Mouse (Mus musculus) right cerebral cortex, adult 2 months (tissue): ENCODE measurements around the gene Pcdh19.
"Not testable (repeated sequence)": the region's sequence is repeated elsewhere in the genome, so short reads cannot be mapped to it uniquely, and the experiment has no call there.

Experiments
- DNase-seq, 2 experiments: peaks; one replicate each; pipeline ENCODE4 v3.0.0; 2021 to 2022; ENCODE audit warnings: low spot score in 2 of 2

Gene Pcdh19

DNA sequence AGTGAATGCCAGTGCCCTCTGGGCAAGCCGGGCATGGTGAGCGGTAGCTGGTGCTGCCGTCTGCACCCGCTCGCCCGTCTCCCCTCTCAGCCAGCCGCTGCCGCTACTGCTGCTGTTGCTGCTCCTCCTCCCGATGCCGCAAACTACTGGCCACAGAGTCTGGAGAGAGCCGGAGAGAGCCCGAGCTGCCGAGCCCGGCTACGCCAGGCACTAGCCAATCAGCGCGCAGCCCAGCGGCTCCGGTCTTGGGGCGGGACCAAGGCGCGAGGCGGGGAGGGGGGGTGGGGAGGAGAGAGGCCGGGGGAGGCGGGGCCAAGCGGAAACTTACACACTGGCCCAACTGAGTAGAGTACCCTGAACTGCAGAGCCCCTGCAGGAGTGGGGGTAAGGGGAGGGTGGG lies at the start of gene Pcdh19:
TSS of gene Pcdh19 (minus strand) at position 148 of the 400 bp plus-strand sequence.
- DNase-seq, result peak; percentile 68 to 76

DNA sequence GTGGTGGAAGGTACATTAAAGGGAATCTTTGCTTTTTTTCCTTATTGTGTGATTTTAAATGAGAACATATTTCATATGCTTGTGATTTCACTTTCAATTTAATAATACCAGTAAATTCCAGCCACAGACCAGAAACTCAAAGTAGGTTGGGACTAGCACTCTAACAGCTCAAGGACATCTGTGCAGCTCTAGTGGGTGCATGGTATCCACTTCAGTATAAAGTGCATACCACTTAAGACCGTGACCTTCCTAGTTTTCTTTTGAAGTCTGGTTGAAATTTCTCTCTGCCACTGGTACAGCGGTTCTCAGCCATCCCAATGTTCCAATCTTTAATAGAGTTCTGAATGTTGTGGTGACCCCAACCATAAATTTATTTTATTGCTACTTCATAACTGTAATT lies 47.1 kb upstream of the Pcdh19 start:
- no peak for DNase-seq

DNA sequence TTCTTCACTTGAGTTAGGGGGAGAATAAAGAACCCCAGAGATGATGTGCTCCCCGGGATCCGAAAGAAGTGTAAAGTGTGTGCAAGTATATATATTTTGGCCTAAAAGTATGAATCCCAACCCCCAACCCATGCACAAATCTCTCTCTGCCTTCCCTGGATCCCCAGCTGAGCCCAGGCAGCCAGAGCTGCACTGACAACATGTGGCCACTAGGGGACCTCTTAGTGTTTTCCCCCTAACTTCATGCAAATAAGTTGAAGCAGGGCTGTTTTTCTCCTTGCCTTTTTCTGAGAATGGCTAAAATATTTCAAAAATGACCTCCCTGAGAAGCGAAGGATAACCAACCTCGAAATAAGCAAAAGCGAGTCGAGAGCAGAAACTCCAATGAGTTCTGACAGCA lies 46.2 kb upstream of the Pcdh19 start:
- peak; percentile 5 to 6 for DNase-seq

DNA sequence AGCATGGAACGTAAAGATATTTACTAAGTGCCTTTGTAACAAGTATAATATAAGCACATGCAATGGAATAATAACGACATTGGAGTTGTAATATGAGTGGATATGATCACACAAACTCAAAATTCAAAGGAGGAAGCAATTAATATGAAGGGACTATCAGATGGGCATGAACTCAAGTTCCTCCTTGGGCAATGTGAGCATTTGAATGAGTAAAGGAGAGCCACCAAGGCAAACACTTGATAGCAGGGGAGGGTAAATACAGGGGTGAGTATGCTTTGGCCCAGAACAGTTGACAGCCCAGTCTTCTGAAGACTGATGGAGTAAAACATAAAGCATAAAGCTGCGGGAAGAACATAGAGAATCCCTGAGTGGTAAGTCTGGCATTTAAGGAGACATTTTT lies 32.7 kb upstream of the Pcdh19 start:
- no peak for DNase-seq

DNA sequence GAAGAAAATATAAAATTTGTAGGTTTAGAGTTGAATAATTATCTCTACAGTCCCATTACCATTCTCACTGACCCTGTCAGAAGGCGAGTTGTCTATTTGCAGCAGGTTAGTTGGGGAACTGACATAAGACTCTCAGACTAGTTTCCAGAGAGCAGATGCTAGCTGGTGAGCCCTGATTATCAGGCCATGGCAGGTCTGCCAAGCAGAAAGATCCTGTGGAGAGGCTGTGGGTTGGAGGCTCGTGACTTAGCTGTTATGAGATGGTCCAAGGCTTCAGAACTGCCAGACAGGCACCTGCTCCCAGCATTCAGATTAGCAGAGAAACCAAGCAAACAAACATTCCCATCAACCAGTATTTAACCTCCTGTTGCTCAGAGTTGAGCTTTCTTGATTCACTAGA lies 21.8 kb upstream of the Pcdh19 start:
- no peak for DNase-seq

DNA sequence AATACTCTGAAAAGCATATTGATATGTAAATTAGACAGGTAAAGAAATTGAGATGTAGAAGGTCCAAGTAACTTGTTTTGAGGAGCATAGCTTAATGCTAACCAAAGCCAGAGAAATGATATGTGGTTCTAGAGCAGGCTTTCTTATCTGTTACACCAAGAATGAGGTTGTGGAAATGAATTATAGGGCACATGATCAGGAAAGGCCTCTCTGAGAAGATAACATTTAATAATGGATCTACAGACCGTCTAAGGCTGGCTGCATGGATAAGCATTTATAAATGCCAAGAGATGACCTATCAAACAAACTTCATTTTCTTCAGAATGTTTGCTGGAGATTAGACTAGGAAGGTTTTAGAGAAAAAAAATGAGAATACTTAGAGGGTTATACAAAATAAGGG lies 14.1 kb upstream of the Pcdh19 start:
- DNase-seq, result no peak

DNA sequence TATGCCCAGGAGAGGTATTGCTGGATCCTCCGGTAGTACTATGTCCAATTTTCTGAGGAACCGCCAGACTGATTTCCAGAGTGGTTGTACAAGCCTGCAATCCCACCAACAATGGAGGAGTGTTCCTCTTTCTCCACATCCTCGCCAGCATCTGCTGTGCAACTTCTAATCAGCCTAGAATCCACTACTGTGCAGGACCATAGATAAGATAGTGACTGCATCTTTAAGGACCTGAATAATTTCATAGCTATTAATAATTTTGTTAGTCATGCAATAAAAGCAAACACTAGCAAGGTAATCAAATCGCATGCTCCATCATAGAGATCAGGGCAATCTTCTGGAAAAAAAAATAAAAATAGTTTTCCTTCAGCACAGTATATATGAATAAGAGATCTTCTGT lies 9.1 kb upstream of the Pcdh19 start:
- DNase-seq, result not testable (repeated sequence)

DNA sequence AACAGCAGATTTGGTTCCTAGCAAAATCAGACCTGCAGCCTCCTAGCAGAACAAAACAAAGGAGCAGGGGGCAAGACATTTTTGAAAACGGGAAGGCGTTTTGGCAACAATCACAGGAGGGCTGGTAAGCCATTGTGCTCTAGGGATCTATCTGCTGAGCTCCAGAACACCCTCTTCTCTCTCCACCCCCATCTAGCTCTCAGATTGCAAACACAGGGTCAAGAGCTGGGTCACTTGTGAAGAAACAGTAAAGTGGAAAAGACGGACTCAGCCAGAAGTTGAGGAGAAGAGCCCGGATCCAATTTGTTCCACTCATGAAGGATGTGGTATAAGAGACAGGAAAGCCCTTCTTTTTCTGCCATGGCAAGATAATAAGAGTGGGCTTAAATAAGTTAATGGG lies 7.7 kb upstream of the Pcdh19 start:
- no peak for DNase-seq

DNA sequence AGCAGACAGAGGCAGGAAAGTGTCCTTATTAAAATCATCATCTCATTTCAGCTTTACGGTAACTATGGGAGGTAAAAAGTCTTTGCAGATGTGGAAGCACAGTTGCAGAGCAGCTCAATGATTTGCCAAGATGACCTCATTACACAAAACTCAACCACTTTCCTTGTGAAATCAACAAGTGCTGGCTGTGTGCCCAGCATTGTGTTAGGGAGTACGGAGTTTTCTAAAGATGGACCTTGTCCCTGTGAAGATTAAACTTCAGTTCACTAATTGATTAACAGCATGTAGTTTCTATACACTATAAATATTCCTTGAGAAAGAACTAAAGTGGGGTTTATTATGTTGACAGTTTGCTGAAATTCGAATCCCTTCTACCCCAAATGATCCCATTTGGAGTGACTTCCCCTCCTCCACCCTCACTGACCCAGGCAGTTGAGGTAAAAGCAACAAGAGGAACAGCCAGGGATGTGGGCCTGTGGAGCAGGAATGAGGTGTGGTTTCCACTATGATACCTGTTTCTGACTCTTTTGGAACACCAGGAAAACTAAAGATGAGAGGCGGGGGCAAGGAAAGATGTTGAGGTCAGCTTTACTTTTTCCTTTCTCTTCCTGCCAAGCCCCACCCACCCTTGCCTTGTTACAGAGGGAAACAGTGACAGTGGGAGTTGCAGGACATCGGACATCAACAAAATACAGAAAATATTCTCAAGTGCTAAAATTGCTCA lies 4.4 kb upstream of the Pcdh19 start:
- DNase-seq, result no peak

DNA sequence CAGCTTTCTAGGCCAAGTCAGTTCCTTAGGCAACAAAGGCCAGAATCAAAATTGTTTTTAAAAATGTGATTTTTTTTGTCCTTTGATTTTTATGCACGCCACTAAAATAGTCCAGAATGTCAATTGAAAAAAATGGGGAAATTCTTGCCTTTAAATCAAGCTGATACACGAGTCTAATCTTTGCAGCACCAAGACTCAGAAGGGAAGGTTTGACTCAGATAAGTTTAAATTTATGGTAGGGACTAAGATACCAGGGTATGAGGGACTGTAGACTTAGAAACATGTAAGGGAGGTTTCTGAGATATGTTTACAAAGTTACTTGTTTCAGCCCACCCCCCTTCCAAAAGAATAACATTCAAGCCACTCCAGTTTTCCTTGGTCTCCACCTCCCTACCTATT lies 3.6 kb upstream of the Pcdh19 start:
- no peak for DNase-seq

DNA sequence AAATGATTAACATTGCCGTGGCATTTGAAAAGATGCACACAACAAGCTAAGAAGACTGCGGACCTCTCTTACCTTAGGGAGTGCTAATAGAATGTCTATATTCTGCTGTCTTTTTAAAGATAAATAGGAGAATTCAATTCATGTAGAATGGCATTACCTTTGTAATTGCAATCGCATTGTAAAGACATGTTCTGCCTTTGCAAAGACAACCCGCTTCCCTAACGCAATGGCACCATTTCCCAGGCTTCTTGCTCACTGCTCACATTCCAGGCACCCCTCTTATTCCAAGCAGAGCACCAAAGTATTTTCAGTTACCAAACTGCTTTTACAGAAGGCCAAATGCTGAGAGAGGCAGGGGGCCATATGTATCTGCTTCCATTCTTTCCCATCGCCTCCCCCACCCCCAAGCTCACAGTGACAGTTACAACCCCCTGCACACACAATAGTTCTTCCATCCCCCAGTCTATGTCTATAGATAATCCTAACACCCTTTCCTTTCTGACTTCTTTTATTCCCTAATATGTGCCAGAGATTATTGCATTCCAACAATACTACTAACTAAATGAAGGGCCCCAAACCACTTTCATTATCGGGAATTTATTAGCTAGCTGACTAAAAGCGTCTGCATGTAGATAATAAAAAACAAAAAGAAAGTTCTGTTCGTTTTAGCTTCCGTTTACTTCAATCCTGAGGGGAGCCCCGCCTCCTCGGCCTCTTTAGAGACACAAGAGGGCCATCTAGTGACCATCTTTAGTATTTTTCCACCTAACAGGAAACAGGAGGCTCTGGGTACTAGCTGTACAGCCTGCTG lies 3.0 kb upstream of the Pcdh19 start:
- peak; percentile 57 to 65 for DNase-seq

DNA sequence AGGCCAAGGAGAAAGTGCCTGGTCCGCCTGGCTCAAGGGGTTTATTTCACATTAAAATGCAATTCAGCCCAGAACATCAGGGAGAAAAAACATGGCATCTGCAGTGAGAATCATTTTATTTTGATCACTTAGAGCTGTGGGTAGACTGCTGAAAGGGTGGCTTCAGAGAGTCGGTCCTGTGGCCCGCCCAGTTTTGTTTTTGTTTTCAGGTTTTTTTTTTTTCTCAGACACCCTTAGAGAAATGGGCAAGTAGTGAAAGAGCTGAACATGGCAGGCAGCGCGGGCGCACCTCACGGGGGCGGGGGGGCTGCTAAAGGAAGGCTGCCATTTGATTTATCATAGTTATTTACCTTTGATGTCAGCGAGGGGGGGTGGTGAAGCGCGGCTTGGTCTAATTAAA lies 2.0 kb upstream of the Pcdh19 start:
- no peak for DNase-seq

DNA sequence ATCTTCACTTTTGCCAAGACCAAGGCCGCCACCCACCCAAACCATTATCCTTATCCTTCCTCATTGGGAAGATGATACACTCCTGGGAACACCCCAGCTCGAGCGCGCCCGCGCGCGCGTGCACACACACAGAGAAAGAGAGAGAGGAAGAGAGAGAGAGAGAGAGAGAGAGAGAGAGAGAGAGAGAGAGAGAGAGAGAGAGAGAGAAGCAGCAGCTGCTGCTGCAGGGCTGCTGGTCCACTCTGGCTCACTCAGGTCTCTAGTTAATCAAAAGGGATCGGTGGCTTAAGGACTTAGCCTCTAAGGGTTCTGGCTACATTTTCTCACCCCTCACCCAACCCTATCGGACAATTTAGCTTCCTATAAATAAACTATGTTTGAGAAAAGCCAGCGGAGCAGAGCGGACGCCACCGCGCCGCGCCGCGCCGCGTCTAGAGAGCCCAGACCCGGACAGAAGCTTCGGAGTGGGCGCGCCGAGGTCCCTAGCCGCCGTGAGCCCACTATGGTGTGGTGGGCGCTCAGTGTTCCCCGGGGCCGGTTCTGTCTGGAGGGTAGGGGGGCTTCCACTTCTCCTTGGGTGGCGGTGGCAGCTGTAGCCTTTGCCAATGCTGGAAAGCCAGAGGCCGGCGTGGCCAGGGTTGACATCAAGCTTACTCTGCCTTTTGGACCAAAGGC lies 926 bp upstream of the Pcdh19 start:
- peak in 1 of 2 experiments; percentile 33 for DNase-seq

DNA sequence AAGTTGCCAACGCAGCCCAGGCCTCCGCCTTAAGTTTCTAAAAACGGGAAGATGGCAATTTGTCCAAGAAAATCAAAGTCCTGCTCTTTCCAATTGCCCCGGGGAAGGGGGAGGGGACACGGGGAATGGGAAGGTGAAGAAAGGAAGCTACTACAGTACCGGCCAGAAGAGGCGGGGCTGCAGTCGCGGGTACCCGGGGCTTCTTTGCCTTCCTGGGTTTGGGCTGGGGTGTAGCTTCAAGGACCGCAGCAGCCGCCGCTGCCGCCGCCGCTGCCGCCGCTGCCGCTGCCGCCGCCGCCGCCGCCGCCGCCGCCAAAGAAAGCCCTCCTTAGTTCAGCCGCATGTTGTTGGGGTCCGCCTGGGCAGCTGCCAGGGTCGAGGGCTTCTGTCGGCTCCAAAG lies 631 bp downstream of the Pcdh19 start:
- no peak for DNase-seq

DNA sequence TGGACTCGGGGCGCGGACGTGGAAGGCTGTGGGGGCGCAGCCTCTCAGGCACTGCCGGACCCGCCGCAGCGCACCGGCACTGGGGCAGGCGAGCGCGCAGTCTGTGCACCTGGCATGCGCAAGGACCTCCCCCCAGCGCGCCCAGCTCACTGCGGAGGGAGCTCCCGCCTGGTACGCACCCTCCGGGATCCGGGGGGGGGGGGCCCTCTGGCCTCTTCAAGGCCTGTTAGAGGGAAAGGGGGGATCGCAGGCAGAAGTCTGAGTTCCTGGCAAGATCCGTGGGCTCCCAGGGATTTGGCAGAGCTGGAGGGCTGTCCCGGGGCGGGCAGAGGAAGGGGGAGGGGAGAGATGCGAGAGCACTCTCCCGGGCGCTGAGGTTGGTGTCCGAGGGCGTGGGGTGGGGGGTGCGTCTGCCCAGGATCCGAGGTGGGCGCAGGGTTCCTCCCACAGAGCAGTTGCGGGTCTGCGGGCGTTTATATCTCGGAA lies 1.1 kb downstream of the Pcdh19 start:
- no peak for DNase-seq

DNA sequence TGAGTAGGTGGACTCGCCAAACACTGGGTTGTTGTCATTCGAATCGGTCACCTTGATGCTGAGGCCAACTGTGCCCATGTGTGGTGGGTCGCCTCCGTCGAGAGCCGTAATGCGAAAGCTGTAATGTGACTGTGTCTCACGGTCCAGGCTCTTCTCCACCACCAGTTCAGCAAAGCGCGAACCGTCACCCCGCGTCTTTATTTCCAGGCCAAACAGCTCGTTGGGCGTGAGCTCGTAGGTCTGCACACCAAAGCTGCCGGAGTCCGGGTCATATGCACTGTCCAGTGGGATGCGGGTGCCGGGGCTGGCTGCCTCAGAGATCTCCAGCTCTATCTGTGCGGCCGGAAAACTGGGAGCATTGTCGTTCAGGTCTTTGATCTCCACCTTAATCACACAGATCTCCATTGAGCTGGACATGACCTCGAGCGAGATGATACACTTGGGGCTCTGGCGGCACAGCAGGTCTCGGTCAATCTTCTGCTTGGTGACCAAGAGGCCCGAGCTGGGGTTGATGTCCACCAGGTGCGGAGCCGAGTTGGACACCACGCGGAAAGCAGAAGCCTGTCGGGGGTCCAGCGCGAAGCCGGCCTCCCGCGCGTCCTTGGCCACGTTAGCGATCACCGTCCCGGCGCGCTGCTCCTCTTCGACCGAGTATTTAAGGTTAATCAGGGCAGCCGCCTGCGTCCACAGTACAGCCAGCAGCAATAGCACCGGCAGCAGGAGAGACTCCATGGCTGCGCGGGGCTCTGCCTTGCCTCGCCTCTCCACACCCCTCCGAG lies 2.1 kb downstream of the Pcdh19 start:
- DNase-seq, result no peak

DNA sequence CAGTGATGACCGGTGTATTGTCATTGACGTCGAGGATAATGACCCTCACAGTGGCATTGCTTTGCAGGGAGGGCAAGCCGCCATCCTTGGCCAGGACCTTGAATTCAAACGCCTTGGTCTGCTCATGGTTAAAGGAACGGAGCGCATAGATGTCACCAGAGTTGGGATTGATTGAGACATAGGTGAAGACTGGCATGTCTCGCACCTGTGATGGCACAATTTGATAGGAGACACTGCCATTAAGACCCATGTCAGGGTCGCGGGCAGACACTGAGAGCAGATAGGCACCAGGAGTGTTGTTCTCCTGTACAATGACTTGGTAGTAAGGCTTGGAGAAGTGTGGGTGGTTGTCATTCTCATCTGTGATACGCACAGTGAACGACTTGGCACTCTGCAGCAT lies 3.2 kb downstream of the Pcdh19 start:
- DNase-seq, result no peak

DNA sequence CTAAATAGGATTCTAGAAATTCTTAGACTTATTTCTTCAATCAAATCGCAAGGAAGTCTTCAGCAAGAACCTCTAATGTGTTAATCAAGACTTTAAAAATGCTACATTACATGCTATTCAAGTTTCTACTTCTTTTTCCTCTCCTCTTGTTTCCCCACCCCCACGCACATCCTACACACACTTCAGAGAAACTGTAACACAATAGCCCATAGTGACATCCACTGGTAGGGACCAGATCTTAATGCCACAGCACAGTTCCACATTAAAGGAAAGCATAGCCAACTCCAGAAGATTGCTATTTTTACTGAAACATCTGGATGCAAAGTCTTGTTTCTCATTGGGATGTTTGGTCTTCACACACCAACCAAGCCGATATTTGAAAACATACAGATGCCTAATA lies 4.8 kb downstream of the Pcdh19 start:
- DNase-seq, result no peak

DNA sequence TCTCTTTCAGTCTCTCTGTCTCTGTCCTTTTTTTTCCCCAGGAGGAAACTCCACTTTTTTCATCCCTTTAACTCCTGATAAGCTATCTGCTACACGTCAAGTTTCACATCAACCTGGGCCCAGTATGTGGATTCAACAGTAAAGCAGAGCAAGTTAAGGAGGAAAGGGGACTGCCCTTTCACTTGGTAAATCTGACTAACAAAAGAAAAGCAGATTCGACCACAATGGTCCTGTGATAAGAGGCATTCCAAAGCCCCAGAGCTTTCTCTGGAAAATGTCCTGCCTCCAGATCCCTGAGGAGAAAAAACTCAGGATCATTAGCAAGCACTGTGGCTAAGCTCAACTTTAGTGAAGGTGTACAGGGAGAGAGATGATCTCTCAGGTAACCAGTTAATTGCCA lies 13.7 kb downstream of the Pcdh19 start:
- no peak for DNase-seq

DNA sequence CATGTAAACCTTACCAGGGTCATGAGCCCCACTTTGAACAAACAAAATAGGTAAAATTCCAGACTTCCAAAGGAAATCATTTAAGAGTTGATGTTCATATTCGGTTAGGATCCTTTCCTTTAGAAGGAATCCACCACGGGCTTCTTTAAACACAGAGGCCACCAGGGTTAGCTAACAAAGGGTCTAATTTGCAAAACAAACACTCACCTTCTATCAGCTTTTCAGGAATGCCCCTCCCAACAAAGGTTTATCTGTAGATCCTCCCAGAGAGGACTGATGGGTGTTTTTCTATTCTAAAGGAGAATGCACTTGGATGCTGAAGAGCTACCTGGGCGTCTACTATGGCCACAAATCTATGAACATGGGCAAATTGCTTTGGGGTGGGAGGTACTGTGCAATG lies 15.0 kb downstream of the Pcdh19 start:
- no peak for DNase-seq

DNA sequence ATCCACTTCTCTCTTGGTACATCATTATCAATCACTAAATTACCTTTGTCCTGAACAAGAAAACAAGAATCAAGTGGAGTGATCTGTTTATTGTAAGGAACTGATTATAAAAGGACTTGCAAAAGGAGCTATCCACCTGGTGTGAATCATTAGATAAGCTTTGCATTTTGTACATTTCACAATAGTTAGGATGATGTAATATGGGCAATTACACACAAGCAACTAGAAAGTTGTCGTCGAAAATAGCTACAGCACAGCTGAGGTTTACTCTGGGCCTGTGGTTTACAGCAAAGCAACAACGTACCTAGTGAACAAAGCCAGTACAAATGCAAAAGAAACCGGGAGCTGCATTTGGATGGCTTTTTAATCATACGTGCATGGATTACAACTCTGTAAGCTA lies 28.7 kb downstream of the Pcdh19 start:
- DNase-seq, result no peak
